Comparison of ENCODE assay signal across 8 mouse cellular contexts in genomic region chr9:66511580-66512350, GRCm38 (mm10). TPM values are rescaled to one million over a fixed set of nuclear protein-coding genes. Genes with fewer than 3 reads are reported as not detected.
A peak's percentile ranks its signal among the peaks of the same experiment; 100 is the strongest.
DNase-seq lines count a peak whose midpoint lies in the region; ATAC-seq and TF ChIP-seq lines count a peak whose summit lies in the region.

No protein-coding gene starts in this region.

- peak; percentile 98 for DNase-seq in forebrain, embryonic 14.5 days (ENCODE audit: low spot score)
- DNase-seq in heart, postnatal 25 days (ENCODE audit: low spot score): peak; percentile 90
- DNase-seq in layer of hippocampus, adult 18-20 months (ENCODE audit: low spot score in 2 of 2): peak; percentile 97
- peak; percentile 86 for DNase-seq in lung, adult 2 months
- DNase-seq in thymus, adult 18-20 months: peak; percentile 88 to 91

- peak overlapping the region; percentile 99 for H3K4me2 ChIP-seq in forebrain, embryonic 14.5 days (ENCODE audit: low read length)

- TF ChIP-seq POLR2A in ES-Bruce4 (IDR thresholded peaks at IDR 0.05; ENCODE audit: insufficient read depth, low read length): no peak
- peak; percentile 79; the same call in 1 of the 2 replicates for TF ChIP-seq POLR2A in lung, adult 2 months (IDR thresholded peaks at IDR 0.05; ENCODE audit: borderline replicate concordance, extremely low read depth, low read depth, low read length)

- H3K27ac ChIP-seq in ES-Bruce4 (ENCODE audit: insufficient read depth, low read length): peak overlapping the region; percentile 60
- peak overlapping the region; percentile 98 for H3K27ac ChIP-seq in forebrain, embryonic 14.5 days (ENCODE audit: low read depth, low read length)

- peak; percentile 68 for ATAC-seq in cerebellum, adult (ENCODE audit: insufficient number of reproducible peaks, low FRiP score, low TSS enrichment)
- peak; percentile 91 for ATAC-seq in forebrain, embryonic 14.5 days
- peak; percentile 31 for ATAC-seq in neutrophil, adult 5-6 weeks (ENCODE audit: extremely low read depth, insufficient number of reproducible peaks, low FRiP score, poor library complexity, severe bottlenecking)

- H3K9me3 ChIP-seq in ES-Bruce4 (replicated peaks; ENCODE audit: control insufficient read depth, insufficient read depth, low read length, poor library complexity, severe bottlenecking): no peaks in the 10 kb centered on the region
- no peaks in the 10 kb centered on the region for H3K9me3 ChIP-seq in forebrain, embryonic 14.5 days (replicated peaks; ENCODE audit: control insufficient read depth, low read length)

- no peak for TF ChIP-seq CTCF in ES-Bruce4 (IDR thresholded peaks at IDR 0.05; ENCODE audit: low read depth, low read length)
- TF ChIP-seq CTCF in lung, adult 2 months (IDR thresholded peaks at IDR 0.05; ENCODE audit: insufficient read depth, low read length): no peak

- H3K36me3 ChIP-seq in ES-Bruce4 (ENCODE audit: control insufficient read depth, insufficient read depth, low read length, poor library complexity, severe bottlenecking): no peaks in the 10 kb centered on the region; the same call in 1 of the 2 replicates
- peaks cover 60% of the 10 kb centered on the region for H3K36me3 ChIP-seq in forebrain, embryonic 14.5 days (ENCODE audit: control insufficient read depth, insufficient read depth, low read length)

- WGBS in forebrain, embryonic 14.5 days: under 1% methylated on average over 78 of the region's 78 CpGs
- under 1% methylated on average over 78 of the region's 78 CpGs for whole genome bisulfite sequencing in lung, adult 2 months

- peak overlapping the region; percentile 77 for H3K4me3 ChIP-seq in ES-Bruce4 (ENCODE audit: low read depth, low read length)
- H3K4me3 ChIP-seq in forebrain, embryonic 14.5 days (ENCODE audit: low read depth, low read length): peak overlapping the region; percentile 66
- H3K4me3 ChIP-seq in lung, adult 2 months (replicated peaks; ENCODE audit: extremely low read depth, low read depth, low read length): peak overlapping the region; percentile 84

- intact Hi-C loops in heart, postnatal 25 days (cut with DNase I): loop anchor here (2.0 to 5.0 kb wide), 4 partner anchors 81 to 283 kb away; partner anchors contain the start of genes Aph1b and Usp3

- peaks cover 2% of the 10 kb centered on the region for H3K4me1 ChIP-seq in ES-Bruce4 (ENCODE audit: control insufficient read depth, insufficient read depth, low read length)
- H3K4me1 ChIP-seq in forebrain, embryonic 14.5 days (ENCODE audit: control insufficient read depth, insufficient read depth, low read length): peaks cover 12% of the 10 kb centered on the region
- H3K4me1 ChIP-seq in lung, adult 2 months (ENCODE audit: control insufficient read depth, insufficient read depth, low read length): peaks cover 16% of the 10 kb centered on the region; the same call in 1 of the 2 replicates

- H3K9ac ChIP-seq in ES-Bruce4 (ENCODE audit: low read depth, poor library complexity, severe bottlenecking): peak overlapping the region; percentile 63
- peak overlapping the region; percentile 83 for H3K9ac ChIP-seq in forebrain, embryonic 14.5 days (ENCODE audit: low read length)

- no peaks in the 10 kb centered on the region for H3K27me3 ChIP-seq in ES-Bruce4 (ENCODE audit: control insufficient read depth, insufficient read depth, low read length, poor library complexity, severe bottlenecking)
- H3K27me3 ChIP-seq in forebrain, embryonic 14.5 days (replicated peaks; ENCODE audit: control insufficient read depth, insufficient read depth, low read length): no peaks in the 10 kb centered on the region

- no peak for TF ChIP-seq EP300 in ES-Bruce4 (IDR thresholded peaks at IDR 0.05; ENCODE audit: insufficient read depth, low read depth, low read length)

RNA-seq across cellular contexts. Expression of gene Fbxl22, which starts 2.6 kb away (rescaled TPM):
- not detected in 2 replicates for polyA plus RNA-seq in ES-Bruce4 (2011; ENCODE audit: insufficient read depth, insufficient read length, low read depth, missing spikeins)
- polyA plus RNA-seq in forebrain, embryonic 14.5 days (2014; fragmentation: Nextera tagmentation; extraction: Ambion mirVana): 1.3 and 1.9 TPM in 2 replicates
- total RNA-seq in heart, postnatal 25 days (2021): 10 to 100 TPM; 45.9 to 49.2 TPM
- total RNA-seq in layer of hippocampus, adult 18-20 months (2021): under 1 TPM; 0.20 to 0.30 TPM
- 5.9 and 7.0 TPM in 2 replicates for polyA plus RNA-seq in lung, adult 2 months (2012; rRNA removed)
- 5.1 and 5.5 TPM in 2 replicates for total RNA-seq in neutrophil, adult 5-6 weeks (2017)

Comparison
In these comparisons a context has a peak if more than half of its experiments do, and no peak if none do; other contexts are left out.
1. Peak in every context shown above with its lines: DNase-seq, ATAC-seq, H3K4me3 ChIP-seq and H3K27ac ChIP-seq.
2. ATAC-seq: peak in every context shown above with its lines; median percentile 91 in forebrain, embryonic 14.5 days; 68 in cerebellum, adult; 31 in neutrophil, adult 5-6 weeks.